Mouse (Mus musculus) urinary bladder, postnatal 4 days (tissue): ENCODE measurements at regions not wholly inside any gene's neighbourhood (a gene's known extent, or its start where the extent isn't known, plus 50 kb on each side); places are given as distances from the start of the nearest gene placed in this dataset.

Source experiments
- DNase-seq, 2 experiments: peaks; one replicate each; pipeline ENCODE4 v3.0.0; 2021 to 2022; ENCODE audit warnings: low spot score in 2 of 2

DNA sequence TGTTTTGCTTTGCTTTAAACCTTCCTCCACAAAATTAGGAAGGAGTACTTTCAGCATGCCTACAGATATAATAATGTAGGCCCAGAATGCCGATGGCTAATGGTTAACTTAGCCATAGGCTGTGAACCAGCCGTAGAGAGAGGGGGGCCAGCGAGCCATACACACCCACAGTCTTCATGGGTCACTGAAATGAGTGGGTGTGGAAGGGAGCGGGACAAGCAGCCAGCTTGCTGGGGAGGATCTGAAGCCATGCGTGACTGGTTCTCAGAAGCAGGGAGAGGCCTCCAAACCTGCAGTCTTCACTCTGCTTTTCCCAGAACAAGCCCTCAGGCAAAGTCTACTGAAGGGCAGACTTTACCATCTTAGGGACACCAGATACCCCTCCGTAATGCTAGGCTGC lies 50.8 kb upstream of the Ptpn13 start:
- DNase-seq: no peak

- no peak for DNase-seq
Measured at GRCm38 (mm10) chr5:103373089-103373488, 51.9 kb upstream of the Ptpn13 start.

DNA sequence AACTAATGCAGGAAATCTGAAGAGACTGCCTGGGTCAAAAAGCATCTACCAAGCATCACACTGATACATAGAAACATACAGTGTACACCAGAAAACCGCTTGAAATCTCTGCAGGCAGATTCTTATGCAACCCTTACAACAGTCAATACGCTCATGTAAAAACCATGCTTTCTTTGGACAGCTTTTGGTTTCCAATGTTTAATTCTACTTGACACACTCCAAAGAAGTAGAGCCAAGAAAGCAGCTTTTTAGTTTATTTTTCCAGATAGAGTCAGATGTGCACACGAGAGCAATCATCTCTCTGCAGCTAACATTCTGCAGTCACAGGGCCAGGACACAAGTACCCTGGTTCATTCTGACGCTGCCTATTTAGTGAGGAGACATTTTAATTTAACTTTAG lies 54.5 kb upstream of the Ptpn13 start:
- no peak for DNase-seq

DNA sequence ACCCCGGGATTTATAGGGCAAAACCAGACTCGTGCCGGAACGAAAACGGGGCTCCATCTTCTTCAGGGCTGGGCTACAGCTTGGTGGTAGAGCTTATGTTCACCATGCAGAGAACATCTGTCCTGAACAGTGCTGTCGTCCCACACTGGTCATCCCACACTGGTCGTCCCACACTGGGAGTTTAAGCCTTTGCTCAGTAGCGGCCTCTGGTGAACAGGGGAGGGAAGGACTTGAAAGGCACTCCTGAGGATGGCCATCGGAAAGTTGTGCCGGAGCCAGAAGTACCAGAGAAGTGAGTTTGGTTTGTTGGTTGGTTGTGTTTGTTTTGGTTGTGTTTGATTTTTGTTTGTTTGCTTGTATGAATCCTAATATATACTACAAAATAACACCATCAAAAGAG lies 56.0 kb upstream of the Ptpn13 start:
- DNase-seq: no peak

DNA sequence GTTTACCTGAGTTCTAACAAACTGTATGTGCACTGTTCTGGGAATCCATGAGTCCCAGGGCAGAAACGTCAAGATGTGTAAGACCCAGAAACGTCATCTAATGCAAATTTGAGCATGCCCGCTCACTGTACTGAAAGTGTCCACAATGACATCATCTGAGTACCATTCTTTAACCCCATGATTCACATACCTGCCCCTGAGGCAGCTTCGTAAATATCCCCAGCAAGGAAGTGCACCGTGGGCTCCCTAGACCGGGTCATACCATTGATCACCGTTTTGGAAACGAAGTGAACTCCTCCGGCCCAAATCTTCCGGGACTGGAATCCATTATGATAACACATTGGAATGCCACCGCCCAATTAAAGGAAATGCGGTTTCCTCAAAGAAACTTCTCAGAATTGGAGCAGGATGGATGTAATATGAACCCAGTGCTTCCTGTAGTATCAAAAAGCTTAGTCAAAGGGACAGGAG lies 57.8 kb upstream of the Ptpn13 start:
- no peak for DNase-seq

DNA sequence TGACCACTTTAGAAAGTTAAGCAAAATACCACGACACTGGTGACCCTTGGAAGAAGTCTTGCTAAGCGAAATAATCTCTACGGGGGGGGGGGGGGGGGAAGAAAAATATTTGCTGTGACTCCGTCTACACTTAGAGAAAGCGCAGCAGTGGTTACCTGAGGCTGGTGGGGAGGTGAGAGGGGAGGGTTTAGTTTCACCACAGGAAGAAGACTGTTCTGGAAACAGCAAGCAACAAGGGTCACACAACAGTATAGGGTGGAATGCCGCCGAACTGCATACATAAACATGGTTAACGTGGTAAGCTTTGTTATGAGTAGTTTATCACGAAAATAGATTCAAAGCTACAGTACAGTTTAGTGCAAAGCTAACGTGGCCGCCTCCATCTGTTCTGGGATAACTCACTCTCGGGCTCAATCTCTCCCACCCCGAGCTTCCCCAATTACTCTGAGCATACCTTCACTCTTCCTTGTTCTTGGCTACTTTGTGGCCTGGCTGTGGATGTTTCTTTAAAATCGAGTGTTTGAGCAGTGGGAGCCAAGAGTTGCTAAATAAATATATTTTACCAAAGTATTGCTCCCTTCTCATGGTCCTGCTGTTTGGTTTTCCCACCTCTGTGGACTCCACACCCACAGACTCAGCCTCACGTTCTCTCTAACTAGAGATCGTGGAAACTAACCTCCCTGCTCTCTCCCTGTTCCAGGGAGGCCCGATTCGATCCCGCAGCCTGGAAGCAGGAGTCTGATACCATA lies 59.1 kb upstream of the Ptpn13 start:
- DNase-seq: no peak

DNA sequence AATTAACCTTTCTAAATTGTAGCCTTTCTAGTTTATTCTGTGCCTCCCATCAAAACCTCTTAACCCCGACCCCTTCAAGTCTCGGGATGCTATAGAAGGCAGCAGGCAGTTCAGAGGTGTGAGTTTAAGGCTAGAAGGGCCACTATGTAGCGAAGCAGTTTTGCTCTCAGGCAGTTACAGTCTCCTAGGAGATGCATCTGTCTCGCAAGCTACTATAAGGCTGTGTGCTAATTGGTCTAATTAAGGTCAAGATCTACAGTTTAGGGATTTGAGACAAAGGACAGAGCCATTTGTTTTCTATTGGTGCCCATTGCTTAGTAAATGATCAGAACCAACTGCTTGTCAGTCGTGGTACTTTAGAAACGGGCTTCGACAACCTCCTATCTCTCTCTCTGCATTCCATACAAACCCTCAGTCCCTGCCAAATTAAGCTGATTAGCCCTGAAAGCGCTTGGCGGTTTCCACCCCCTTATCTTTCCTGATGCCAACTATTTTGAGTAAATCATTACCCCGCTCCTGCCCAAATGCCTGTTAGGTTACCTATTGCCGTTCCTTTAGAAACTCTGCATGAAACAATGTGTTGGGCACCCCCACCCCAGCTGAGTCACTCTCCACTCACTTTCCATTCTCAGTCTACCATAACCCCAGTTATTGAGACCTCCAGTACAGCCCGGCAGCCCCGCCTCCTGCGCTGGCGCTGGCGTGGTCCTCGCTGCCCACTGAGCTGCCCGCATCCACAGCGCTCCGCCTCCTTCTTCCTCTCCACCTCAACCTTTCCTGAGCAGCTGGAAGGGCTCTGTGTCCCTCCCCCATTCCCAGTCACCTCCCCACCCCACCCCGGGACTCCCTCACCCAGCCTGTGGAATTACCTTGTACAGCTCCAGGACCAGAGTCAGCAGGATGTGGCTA lies 59.9 kb upstream of the Ptpn13 start:
- DNase-seq: peak in 1 of 2 experiments; percentile 22

DNA sequence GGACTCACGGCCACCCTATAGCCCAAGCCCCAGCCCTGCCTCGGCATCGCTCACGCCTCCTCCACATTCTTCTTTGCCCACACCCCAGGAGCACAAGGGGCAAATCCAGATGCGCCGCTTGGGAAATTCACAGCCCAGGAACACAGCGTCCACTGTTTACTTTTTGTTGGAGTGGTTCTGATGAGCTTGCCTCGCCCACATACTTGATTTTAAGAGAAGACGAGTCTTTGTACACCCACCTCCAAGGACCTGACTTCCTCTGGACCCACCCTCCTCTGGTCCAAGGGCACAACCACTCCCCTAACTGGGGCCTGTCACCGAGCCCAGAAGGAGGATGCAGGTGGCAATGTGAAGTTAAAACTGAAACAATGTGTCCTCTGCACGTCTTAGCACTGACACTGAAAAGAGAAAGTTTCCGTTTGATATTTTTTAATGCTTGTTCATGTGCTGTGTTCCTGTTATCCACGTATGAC lies 64.2 kb upstream of the Ptpn13 start:
- no peak for DNase-seq

DNA sequence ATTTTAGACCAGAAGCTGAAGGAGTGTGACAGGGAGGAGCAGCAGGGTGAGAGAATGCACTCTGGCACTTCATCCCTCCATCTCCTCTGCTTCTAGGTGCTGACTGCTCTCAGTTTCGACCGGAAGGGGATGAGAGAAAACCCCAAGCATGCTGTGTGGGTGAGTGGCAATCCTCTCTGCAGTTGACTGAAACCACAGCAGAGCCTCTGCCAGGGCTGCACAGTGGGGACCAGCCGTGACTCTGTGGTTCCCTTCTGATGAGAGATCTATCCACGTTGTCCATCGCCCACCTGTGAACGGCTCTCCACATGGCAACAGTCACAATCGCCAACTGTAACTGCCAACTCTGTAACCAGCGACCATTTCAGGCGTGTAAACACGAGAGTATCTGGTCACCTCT lies 64.6 kb upstream of the Ptpn13 start:
- DNase-seq: no peak

- DNase-seq: no peak
Measured at GRCm38 (mm10) chr5:103357558-103357957, 67.4 kb upstream of the Ptpn13 start.

- DNase-seq: no peak
Measured at GRCm38 (mm10) chr5:103356500-103356899, 68.5 kb upstream of the Ptpn13 start.

DNA sequence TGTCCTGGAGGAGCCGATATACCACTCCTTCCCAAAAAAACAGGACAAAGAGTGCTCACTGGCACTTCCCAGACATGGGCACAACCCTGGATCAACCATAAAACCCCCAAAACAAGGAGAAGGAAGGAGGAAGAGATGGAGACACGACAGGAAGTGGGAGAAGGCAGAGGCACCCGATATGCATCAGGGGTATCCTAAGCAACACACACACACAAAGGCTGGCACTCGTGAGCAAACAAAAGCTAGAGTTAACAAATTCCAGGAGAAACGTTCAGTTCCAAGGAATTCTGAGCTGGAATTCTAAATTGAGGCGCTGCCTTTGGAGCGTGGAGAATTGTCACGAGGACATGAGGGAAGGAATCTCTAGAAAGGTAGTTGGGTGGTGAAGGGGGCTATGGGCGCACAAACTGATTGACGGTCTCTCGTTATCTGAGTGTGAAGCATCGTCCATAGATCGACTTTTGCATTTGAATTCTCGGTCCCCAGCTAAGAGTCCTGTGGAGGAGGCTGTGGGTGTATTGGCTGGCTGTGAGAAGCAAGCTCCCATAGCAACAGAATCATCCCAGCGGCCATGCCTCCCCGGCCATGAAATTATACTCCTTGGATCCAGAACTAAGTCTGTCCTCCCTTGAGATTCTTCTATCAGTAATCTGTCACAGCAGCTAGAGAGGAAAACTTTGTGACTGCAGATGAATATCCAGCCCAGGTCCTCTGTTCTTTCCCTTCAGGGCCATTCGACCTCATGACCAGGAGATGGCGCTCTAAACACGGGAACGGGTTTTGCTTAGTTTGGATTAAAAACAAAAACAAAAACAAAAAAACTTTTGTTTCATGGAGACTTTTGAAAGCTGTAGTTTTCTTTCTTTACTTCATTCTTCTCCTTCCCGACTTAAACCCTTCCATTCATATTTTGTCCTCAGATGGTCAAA lies 69.4 kb upstream of the Ptpn13 start:
- no peak for DNase-seq

- DNase-seq: no peak
Measured at GRCm38 (mm10) chr5:103343869-103344268, 81.1 kb upstream of the Ptpn13 start.

- DNase-seq: peak in 1 of 2 experiments; percentile 50
Measured at GRCm38 (mm10) chr5:103341456-103341855, 83.5 kb upstream of the Ptpn13 start.

DNA sequence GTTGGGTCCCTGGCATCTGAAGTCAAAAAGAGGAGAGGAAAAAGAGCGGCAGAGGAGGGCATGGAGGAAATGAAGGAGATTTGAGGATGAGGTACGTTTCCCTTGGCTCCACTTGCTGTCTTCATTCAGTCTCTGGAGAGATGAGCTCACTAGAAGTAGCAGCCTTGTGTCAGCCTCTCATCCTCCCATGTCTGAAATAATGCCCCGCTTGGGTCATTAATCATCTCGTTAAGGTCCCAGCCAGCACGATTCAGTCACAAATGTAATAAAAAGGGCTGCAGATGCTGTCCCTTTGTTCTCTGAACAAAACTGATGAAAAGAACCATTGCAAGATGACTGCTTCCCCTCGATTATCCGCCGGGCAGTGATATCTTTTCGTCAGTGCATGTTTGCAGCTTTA lies 84.4 kb upstream of the Ptpn13 start:
- no peak for DNase-seq

GRCm38 (mm10) chr5:103336689-103337490 lies 88.1 kb upstream of the Ptpn13 start:
- DNase-seq: no peak

- DNase-seq: no peak
Measured at GRCm38 (mm10) chr5:103335916-103336688, 88.9 kb upstream of the Ptpn13 start.

- DNase-seq: no peak
Measured at GRCm38 (mm10) chr5:103326412-103326811, 98.6 kb upstream of the Ptpn13 start.

DNA sequence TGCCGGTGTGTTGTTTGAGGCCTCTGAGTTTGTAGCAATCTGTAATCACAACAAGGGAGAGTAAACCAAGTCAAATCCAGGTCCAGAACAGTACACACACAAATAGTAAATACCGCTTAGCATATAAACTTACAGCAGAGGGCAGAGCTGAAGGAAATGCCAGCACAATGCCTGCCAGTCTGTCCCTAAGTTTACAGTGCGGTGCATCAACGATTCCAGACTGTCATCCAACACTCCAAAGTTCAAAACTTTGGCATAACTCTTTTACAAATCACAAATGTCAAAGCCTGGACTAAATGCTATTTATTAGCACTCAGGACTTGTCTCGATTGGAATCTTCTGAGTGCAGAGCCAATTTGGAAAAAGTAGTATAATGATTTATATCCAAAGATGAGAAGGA lies 104.7 kb upstream of the Ptpn13 start:
- DNase-seq: no peak
